Mouse (Mus musculus) heart, embryonic 15.5 days (tissue): ENCODE data around the gene Pstpip1. TPM values are rescaled to one million over a fixed set of nuclear protein-coding genes. Genes with fewer than 3 reads are reported as not detected.

Source experiments
- ATAC-seq: fragments of 200-750 bp; cut with Nextera tagmentation; replicated peaks from 2 replicates; pipeline ENCODE4 v1.8.0; 2017; ENCODE audit warnings: low read depth, moderate TSS enrichment; ENCODE audit not compliant: insufficient number of reproducible peaks, insufficient read depth, low FRiP score
- H3K27ac ChIP-seq: fragments of 300-500 bp; sonication (generic); 2 replicates; pipeline ENCODE4 v1.5.1; 2015; ENCODE audit warnings: mild to moderate bottlenecking, inconsistent platforms
- H3K27me3 ChIP-seq: fragments of 300-500 bp; sonication (generic); 2 replicates; pipeline ENCODE4 v1.6.1; 2015; ENCODE audit warnings: inconsistent platforms
- H3K36me3 ChIP-seq: fragments of 300-500 bp; sonication (generic); 2 replicates; pipeline ENCODE4 v1.6.1; 2015; ENCODE audit warnings: mild to moderate bottlenecking, inconsistent platforms
- H3K4me1 ChIP-seq: fragments of 300-500 bp; sonication (generic); replicated peaks from 2 replicates; pipeline ENCODE4 v1.6.1; 2015; ENCODE audit warnings: inconsistent platforms
- H3K4me2 ChIP-seq: fragments of 300-500 bp; sonication (generic); 2 replicates; pipeline ENCODE4 v1.6.1; 2015; ENCODE audit warnings: inconsistent platforms, mild to moderate bottlenecking, moderate library complexity
- H3K4me3 ChIP-seq: fragments of 300-500 bp; sonication (generic); 2 replicates; pipeline ENCODE4 v1.5.1; 2015; ENCODE audit warnings: mild to moderate bottlenecking, inconsistent platforms
- H3K9ac ChIP-seq: fragments of 300-500 bp; sonication (generic); 2 replicates; pipeline ENCODE4 v1.6.1; 2015; ENCODE audit warnings: mild to moderate bottlenecking, inconsistent platforms
- H3K9me3 ChIP-seq: fragments of 300-500 bp; sonication (generic); replicated peaks from 2 replicates; pipeline ENCODE4 v1.6.1; 2016; ENCODE audit warnings: inconsistent platforms
- WGBS: fragments of 180-500 bp; shearing (Covaris S2); methylation state at CpG from one replicate; pipeline ENCODE4 v1.1.7; 2015; ENCODE audit warnings: mixed read lengths; 5-methylcytosine and 5-hydroxymethylcytosine counted together
- polyA plus RNA-seq: library from polyadenylated mRNA; unstranded; fragments of >200 nt; fragmentation: Nextera tagmentation; extraction: Ambion mirVana; gene quantifications from 2 replicates; pipeline ENCODE4 v1.2.1, GENCODE M21; 2015

Pstpip1 gene
- polyA plus RNA-seq, 1 experiment from 2014 or later: 1.8 TPM

- Histone ChIP-seq H3K36me3 (no peaks in the 10 kb centered on the region), H3K27me3 (no peaks in the 10 kb centered on the region), H3K4me1 (peaks cover 53% of the 10 kb centered on the region), H3K9ac (no peak overlapping the region), H3K27ac (peak overlapping the region; percentile 83), H3K9me3 (no peaks in the 10 kb centered on the region), H3K4me3 (no peak overlapping the region), H3K4me2 (no peak overlapping the region)
- WGBS: 64% methylated on average over 4 of the region's 4 CpGs
- ATAC-seq: no peak
Measured at GRCm38 (mm10) chr9:56152482-56153007, 62.8 kb downstream of the Pstpip1 start.

DNA sequence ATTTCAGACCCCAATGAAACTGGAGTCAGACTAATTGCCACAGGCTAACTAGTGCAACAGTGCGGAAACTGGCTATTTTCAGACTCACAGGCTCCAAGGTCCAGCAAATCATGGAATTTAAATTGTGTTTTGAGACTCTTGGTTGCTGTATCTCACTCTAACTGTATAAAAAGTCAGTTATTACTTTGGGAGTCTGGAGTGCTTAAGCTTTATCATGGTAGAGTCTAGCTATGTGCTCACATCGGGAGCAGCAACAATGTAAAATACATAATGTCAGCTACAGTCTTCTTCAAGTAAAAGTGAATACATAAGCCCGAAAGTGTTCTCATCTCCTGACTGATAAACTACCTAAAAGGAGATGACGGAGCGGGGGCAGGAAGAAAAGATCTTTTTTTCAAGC is 64.8 kb downstream of the Pstpip1 start:
- Histone ChIP-seq H3K27me3 (no peaks in the 10 kb centered on the region), H3K27ac (no peak overlapping the region; the same call in 1 of the 2 replicates), H3K4me1 (peaks cover 57% of the 10 kb centered on the region), H3K4me3 (no peak overlapping the region), H3K9ac (no peak overlapping the region), H3K4me2 (no peak overlapping the region), H3K9me3 (no peaks in the 10 kb centered on the region), H3K36me3 (no peaks in the 10 kb centered on the region)
- 80% methylated on average over 5 of the region's 5 CpGs for WGBS
- ATAC-seq: no peak

- H3K36me3 ChIP-seq: no peaks in the 10 kb centered on the region
- no peaks in the 10 kb centered on the region for H3K9me3 ChIP-seq
- H3K4me3 ChIP-seq: no peak overlapping the region
- no peak overlapping the region for H3K9ac ChIP-seq
- ATAC-seq: no peak
- peaks cover 56% of the 10 kb centered on the region for H3K4me1 ChIP-seq
- no peak overlapping the region for H3K27ac ChIP-seq
- WGBS: 50% methylated on average over 2 of the region's 2 CpGs
- no peak overlapping the region for H3K4me2 ChIP-seq
- H3K27me3 ChIP-seq: no peaks in the 10 kb centered on the region
Measured at GRCm38 (mm10) chr9:56158077-56158476, 68.3 kb downstream of the Pstpip1 start.

GRCm38 (mm10) chr9:56159456-56159855 is 69.7 kb downstream of the Pstpip1 start:
- Histone ChIP-seq H3K4me2 (peak overlapping the region; percentile 71), H3K4me3 (peak overlapping the region; percentile 91), H3K9ac (peak overlapping the region; percentile 97; the same call in 1 of the 2 replicates), H3K27me3 (no peaks in the 10 kb centered on the region), H3K27ac (peak overlapping the region; percentile 93; the same call in 1 of the 2 replicates), H3K9me3 (no peaks in the 10 kb centered on the region), H3K36me3 (no peaks in the 10 kb centered on the region), H3K4me1 (peaks cover 51% of the 10 kb centered on the region)
- 17% methylated on average over 2 of the region's 2 CpGs for WGBS
- no peak for ATAC-seq

GRCm38 (mm10) chr9:56160341-56161141 is 70.8 kb downstream of the Pstpip1 start:
- H3K9me3 ChIP-seq: no peaks in the 10 kb centered on the region
- H3K4me1 ChIP-seq: peaks cover 42% of the 10 kb centered on the region
- H3K36me3 ChIP-seq: no peaks in the 10 kb centered on the region
- H3K9ac ChIP-seq: peak overlapping the region; percentile 97
- peak overlapping the region; percentile 93 for H3K27ac ChIP-seq
- peak; percentile 94 for ATAC-seq
- WGBS: under 1% methylated on average over 82 of the region's 82 CpGs
- H3K4me3 ChIP-seq: peak overlapping the region; percentile 91
- H3K27me3 ChIP-seq: no peaks in the 10 kb centered on the region
- H3K4me2 ChIP-seq: peak overlapping the region; percentile 71

- Histone ChIP-seq H3K4me2 (no peak within 1 kb of the TSS), H3K36me3 (no peaks in the 10 kb centered on the region), H3K4me3 (no peak within 1 kb of the TSS), H3K9ac (no peak within 1 kb of the TSS), H3K27ac (no peak within 1 kb of the TSS), H3K9me3 (no peaks in the 10 kb centered on the region), H3K27me3 (no peaks in the 10 kb centered on the region), H3K4me1 (peaks cover 14% of the 10 kb centered on the region)
- ATAC-seq: no peak
- WGBS: 90% methylated on average over 6 of the region's 6 CpGs
Measured at GRCm38 (mm10) chr9:56165377-56165776, 75.6 kb downstream of the Pstpip1 start, which contains the start of gene Tspan3. Gene Tspan3 (minus strand): TSS chr9:56165477.

DNA sequence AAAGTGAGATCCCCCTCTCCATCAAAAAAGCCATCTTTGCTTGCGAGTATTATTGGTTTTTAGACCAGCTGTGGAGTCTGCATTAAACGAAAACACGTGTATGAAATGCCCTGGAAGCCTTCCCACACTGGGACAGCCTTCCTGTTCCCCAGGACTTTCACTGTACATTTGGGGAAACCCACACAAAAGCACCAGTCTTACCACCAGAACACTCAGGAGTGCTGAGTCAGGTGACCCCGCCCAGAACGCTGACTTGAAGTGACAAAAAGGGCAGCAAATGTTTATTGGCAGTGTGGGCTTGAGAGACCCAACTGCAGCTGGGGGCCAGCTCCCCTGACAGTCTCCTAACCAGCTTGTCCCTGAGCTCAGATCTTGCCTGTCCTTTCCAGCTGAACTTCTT is 76.4 kb downstream of the Pstpip1 start:
- H3K4me1 ChIP-seq: peaks cover 12% of the 10 kb centered on the region
- H3K36me3 ChIP-seq: no peaks in the 10 kb centered on the region
- H3K27ac ChIP-seq: no peak overlapping the region
- no peak for ATAC-seq
- H3K4me3 ChIP-seq: no peak overlapping the region
- 45% methylated on average over 5 of the region's 5 CpGs for WGBS
- no peaks in the 10 kb centered on the region for H3K9me3 ChIP-seq
- H3K4me2 ChIP-seq: no peak overlapping the region
- no peaks in the 10 kb centered on the region for H3K27me3 ChIP-seq
- H3K9ac ChIP-seq: no peak overlapping the region

- 75% methylated on average over 6 of the region's 6 CpGs for WGBS
- no peak for ATAC-seq
- Histone ChIP-seq H3K9ac (no peak overlapping the region), H3K36me3 (no peaks in the 10 kb centered on the region), H3K27me3 (no peaks in the 10 kb centered on the region), H3K4me2 (no peak overlapping the region), H3K4me1 (no peaks in the 10 kb centered on the region), H3K27ac (no peak overlapping the region), H3K4me3 (no peak overlapping the region), H3K9me3 (no peaks in the 10 kb centered on the region)
Measured at GRCm38 (mm10) chr9:56167690-56168089, 77.9 kb downstream of the Pstpip1 start.

- no peaks in the 10 kb centered on the region for H3K27me3 ChIP-seq
- H3K27ac ChIP-seq: no peak overlapping the region
- no peak overlapping the region for H3K9ac ChIP-seq
- WGBS: 86% methylated on average over 3 of the region's 3 CpGs
- peaks cover 6% of the 10 kb centered on the region for H3K4me1 ChIP-seq
- ATAC-seq: no peak
- no peak overlapping the region for H3K4me3 ChIP-seq
- no peaks in the 10 kb centered on the region for H3K9me3 ChIP-seq
- no peak overlapping the region for H3K4me2 ChIP-seq
- no peaks in the 10 kb centered on the region for H3K36me3 ChIP-seq
Measured at GRCm38 (mm10) chr9:56175316-56175715, 85.6 kb downstream of the Pstpip1 start.

DNA sequence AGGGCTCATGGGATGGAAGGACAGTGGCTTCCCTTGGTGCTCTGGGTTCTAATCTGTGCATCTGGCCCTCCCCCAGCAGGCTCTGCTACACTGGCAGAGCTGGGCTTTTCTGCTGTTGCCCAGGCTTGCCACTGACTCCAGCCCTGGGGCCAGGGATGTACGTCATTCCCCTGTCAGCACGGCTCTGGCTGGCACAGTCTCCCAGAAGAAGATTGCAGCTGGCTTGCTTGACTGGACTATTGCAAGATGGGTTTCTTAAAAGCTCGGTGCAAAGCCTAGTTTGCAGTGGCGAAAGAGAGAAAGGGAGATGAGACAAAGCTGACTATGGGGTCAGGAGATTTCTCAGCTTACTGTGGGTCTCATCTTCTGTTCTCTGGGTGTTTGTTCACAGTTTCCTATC is 87.6 kb downstream of the Pstpip1 start:
- no peaks in the 10 kb centered on the region for H3K9me3 ChIP-seq
- no peaks in the 10 kb centered on the region for H3K27me3 ChIP-seq
- H3K9ac ChIP-seq: no peak overlapping the region
- H3K36me3 ChIP-seq: no peaks in the 10 kb centered on the region
- H3K4me2 ChIP-seq: no peak overlapping the region
- no peak overlapping the region for H3K4me3 ChIP-seq
- no peak for ATAC-seq
- WGBS: 64% methylated on average over 4 of the region's 4 CpGs
- peaks cover 11% of the 10 kb centered on the region for H3K4me1 ChIP-seq
- no peak overlapping the region for H3K27ac ChIP-seq
